Mouse (Mus musculus) hindbrain, embryonic 11.5 days (tissue): Measurements from ENCODE around the gene Lgals1. TPM values are rescaled to one million over a fixed set of nuclear protein-coding genes. Genes with fewer than 3 reads are reported as not detected.

Experiments used
- ATAC-seq: fragments of 200-750 bp; cut with Nextera tagmentation; 2 replicates; pipeline ENCODE4 v1.8.0; 2017; ENCODE audit warnings: mild to moderate bottlenecking, moderate TSS enrichment, moderate library complexity; ENCODE audit not compliant: low FRiP score
- DNase-seq: peaks from one replicate; pipeline ENCODE4 v3.0.0-alpha.2; 2015; ENCODE audit warnings: low spot score
- H3K27ac ChIP-seq: fragments of 300-500 bp; sonication (generic); 2 replicates; pipeline ENCODE4 v1.5.1; 2014; ENCODE audit warnings: mild to moderate bottlenecking, low read depth, low read length
- H3K27me3 ChIP-seq: fragments of 300-500 bp; sonication (generic); 2 replicates; pipeline ENCODE4 v1.6.1; 2014; ENCODE audit warnings: mild to moderate bottlenecking, low read length, moderate library complexity, mixed read lengths; ENCODE audit not compliant: control insufficient read depth, insufficient read depth
- H3K36me3 ChIP-seq: fragments of 300-500 bp; sonication (generic); 2 replicates; pipeline ENCODE4 v1.6.1; 2014; ENCODE audit warnings: mild to moderate bottlenecking, low read length, moderate library complexity, mixed read lengths; ENCODE audit not compliant: control insufficient read depth, insufficient read depth
- H3K4me1 ChIP-seq: fragments of 300-500 bp; sonication (generic); replicated peaks from 2 replicates; pipeline ENCODE4 v1.6.1; 2014; ENCODE audit warnings: low read length, mixed read lengths; ENCODE audit not compliant: control insufficient read depth, insufficient read depth
- H3K4me2 ChIP-seq: fragments of 300-500 bp; sonication (generic); replicated peaks from 2 replicates; pipeline ENCODE4 v1.6.1; 2014; ENCODE audit warnings: mild to moderate bottlenecking, low read depth, low read length
- H3K4me3 ChIP-seq: fragments of 300-500 bp; sonication (generic); 2 replicates; pipeline ENCODE4 v1.5.1; 2014; ENCODE audit warnings: low read depth, low read length
- H3K9ac ChIP-seq: fragments of 300-500 bp; sonication (generic); 2 replicates; pipeline ENCODE4 v1.6.1; 2014; ENCODE audit warnings: low read depth, low read length
- H3K9me3 ChIP-seq: fragments of 300-500 bp; sonication (generic); 2 replicates; pipeline ENCODE4 v1.6.1; 2016; ENCODE audit warnings: low read length; ENCODE audit not compliant: control insufficient read depth
- WGBS: fragments of 180-500 bp; shearing (Covaris S2); extraction: QIAGEN DNeasy Blood & Tissue Kit; methylation state at CpG from one replicate; pipeline ENCODE4 v1.1.7; 2014; 5-methylcytosine and 5-hydroxymethylcytosine counted together
- polyA plus RNA-seq: library from polyadenylated mRNA; unstranded; fragments of >200 nt; fragmentation: Nextera tagmentation; extraction: Ambion mirVana; gene quantifications from 2 replicates; pipeline ENCODE4 v1.2.1, GENCODE M21; 2014

Gene Lgals1
- polyA plus RNA-seq, 1 experiment from 2014 or later = 438 TPM

- peak overlapping the region; percentile 65 for H3K4me2 ChIP-seq
- H3K4me1 ChIP-seq = peaks cover 8% of the 10 kb centered on the region
- H3K9ac ChIP-seq = peak overlapping the region; percentile 37; the same call in 1 of the 2 replicates
- ATAC-seq (0 out of 2 replicates have a peak, but pooled peaks have one; percentile 19), DNase-seq (peak; percentile 34)
- 17% methylated on average over 15 of the region's 15 CpGs for WGBS
- H3K27me3 ChIP-seq = 0 out of 2 replicates have a peak, but pooled peaks cover 2% of the 10 kb centered on the region
- no peaks in the 10 kb centered on the region for H3K9me3 ChIP-seq
- H3K36me3 ChIP-seq = no peaks in the 10 kb centered on the region
- H3K27ac ChIP-seq = no peak overlapping the region
- peak overlapping the region; percentile 27 for H3K4me3 ChIP-seq
Measured at GRCm38 (mm10) chr15:78927021-78927787, 679 bp downstream of the Lgals1 start.

GRCm38 (mm10) chr15:78927788-78928457, 1.4 kb downstream of the Lgals1 start:
- Histone ChIP-seq H3K4me2 (peak overlapping the region; percentile 65), H3K27me3 (0 out of 2 replicates have a peak, but pooled peaks cover 2% of the 10 kb centered on the region), H3K9ac (peak overlapping the region; percentile 37; the same call in 1 of the 2 replicates), H3K9me3 (no peaks in the 10 kb centered on the region), H3K4me3 (peak overlapping the region; percentile 27), H3K4me1 (peaks cover 8% of the 10 kb centered on the region), H3K36me3 (no peaks in the 10 kb centered on the region), H3K27ac (no peak overlapping the region)
- peak; percentile 68 for DNase-seq
- WGBS = under 1% methylated on average over 21 of the region's 35 CpGs
- peak; percentile 55; the same call in 1 of the 2 replicates for ATAC-seq

- H3K27me3 ChIP-seq = 0 out of 2 replicates have a peak, but pooled peaks cover 2% of the 10 kb centered on the region
- H3K4me3 ChIP-seq = peak overlapping the region; percentile 27; the same call in 1 of the 2 replicates
- peak overlapping the region; percentile 65 for H3K4me2 ChIP-seq
- WGBS = 53% methylated on average over 7 of the region's 8 CpGs
- no peaks in the 10 kb centered on the region for H3K36me3 ChIP-seq
- peaks cover 8% of the 10 kb centered on the region for H3K4me1 ChIP-seq
- H3K9ac ChIP-seq = no peak overlapping the region
- no peaks in the 10 kb centered on the region for H3K9me3 ChIP-seq
- no peak for ATAC-seq
- no peak for DNase-seq
- no peak overlapping the region for H3K27ac ChIP-seq
Measured at GRCm38 (mm10) chr15:78928539-78928938, 2.0 kb downstream of the Lgals1 start.

DNA sequence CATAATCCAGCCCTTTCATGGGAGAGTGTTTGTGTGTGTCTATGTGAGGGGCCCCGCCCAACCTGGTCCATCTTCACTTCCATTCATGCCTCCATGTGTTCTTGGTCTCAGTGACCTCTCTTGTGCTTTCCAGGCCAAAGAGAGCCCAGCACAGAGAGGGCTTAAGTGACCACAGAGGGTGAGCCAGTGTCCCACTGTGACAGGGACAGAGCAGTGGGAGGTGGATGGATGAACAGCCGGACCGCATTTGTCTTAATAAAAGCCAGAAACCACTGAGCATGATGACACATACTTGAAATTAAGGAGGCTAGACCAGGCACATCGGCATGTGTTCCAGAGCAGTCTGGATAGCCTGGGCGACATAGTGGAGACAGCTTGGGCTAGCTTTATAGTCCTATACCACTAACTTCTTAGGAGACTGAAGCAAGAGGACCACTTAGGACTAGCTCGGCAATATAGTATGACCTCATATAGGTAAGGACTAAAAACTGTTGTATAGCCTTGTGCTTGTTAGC, 3.7 kb downstream of the Lgals1 start:
- no peak overlapping the region for H3K27ac ChIP-seq
- H3K4me3 ChIP-seq = no peak overlapping the region
- WGBS = 92% methylated on average over 6 of the region's 6 CpGs
- no peaks in the 10 kb centered on the region for H3K9me3 ChIP-seq
- H3K36me3 ChIP-seq = no peaks in the 10 kb centered on the region
- ATAC-seq (no peak), DNase-seq (no peak)
- H3K4me2 ChIP-seq = no peak overlapping the region
- H3K9ac ChIP-seq = no peak overlapping the region
- H3K4me1 ChIP-seq = peaks cover 6% of the 10 kb centered on the region
- H3K27me3 ChIP-seq = 0 out of 2 replicates have a peak, but pooled peaks cover 2% of the 10 kb centered on the region

DNA sequence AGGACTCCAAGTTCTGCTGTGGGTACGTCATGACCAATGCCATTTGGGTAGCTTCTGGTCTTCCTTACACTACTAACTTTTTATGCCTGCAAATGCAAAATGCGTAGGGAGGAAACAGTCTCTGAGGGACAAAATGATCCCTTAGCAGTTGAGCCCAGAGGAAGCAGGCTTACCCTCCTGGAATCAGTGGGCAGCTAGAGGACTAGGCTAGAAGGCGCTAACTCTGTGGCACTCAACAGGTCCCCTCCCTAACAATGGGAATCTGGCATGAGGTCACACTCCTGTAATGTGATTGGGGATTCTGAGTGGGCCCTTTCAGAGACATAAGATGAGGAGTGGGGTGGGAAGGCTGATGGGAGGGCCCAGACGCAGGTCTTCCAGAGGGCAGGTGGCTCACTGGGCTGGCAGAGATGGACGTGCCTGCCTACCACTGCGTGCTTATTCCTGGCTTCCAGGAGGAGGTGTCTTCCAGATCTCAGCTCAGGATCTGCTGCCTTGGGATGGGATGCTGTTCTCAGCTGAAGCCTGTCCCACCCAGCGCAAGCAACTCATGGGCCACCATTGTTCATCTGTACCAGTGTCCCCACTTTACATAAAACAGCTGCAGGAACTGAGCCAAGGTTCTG, 4.4 kb downstream of the Lgals1 start:
- Histone ChIP-seq H3K36me3 (no peaks in the 10 kb centered on the region), H3K4me2 (no peak overlapping the region), H3K9ac (no peak overlapping the region), H3K9me3 (no peaks in the 10 kb centered on the region), H3K27ac (no peak overlapping the region), H3K4me1 (peaks cover 5% of the 10 kb centered on the region), H3K4me3 (no peak overlapping the region), H3K27me3 (0 out of 2 replicates have a peak, but pooled peaks cover 2% of the 10 kb centered on the region)
- ATAC-seq (no peak), DNase-seq (no peak)
- WGBS = 88% methylated on average over 7 of the region's 7 CpGs

DNA sequence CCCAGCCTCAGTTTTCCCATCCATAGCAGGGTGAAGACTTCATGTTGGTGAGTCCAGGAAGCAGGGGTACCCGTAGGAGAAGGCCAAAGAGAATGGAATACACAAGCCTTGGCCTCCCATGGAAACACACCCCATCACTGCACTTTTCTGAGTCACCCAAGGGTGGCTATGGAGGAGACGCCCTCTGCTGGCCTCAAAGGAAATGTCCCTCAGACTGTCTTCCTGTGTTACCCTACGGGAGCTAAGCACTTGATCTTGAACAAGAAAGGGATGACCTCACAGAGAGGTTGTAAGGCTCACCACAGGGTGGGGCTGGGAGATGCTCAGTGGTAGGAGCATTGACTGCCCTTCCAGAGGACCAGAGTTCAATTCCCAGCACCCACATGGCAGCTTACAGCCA, 5.1 kb downstream of the Lgals1 start:
- Histone ChIP-seq H3K4me1 (peaks cover 2% of the 10 kb centered on the region; the same call in 1 of the 2 replicates), H3K36me3 (no peaks in the 10 kb centered on the region), H3K4me3 (no peak overlapping the region), H3K4me2 (no peak overlapping the region), H3K27ac (no peak overlapping the region), H3K9ac (no peak overlapping the region), H3K9me3 (no peaks in the 10 kb centered on the region), H3K27me3 (0 out of 2 replicates have a peak, but pooled peaks cover 2% of the 10 kb centered on the region)
- 35% methylated on average over 3 of the region's 3 CpGs for WGBS
- ATAC-seq (no peak), DNase-seq (peak; percentile 24)

DNA sequence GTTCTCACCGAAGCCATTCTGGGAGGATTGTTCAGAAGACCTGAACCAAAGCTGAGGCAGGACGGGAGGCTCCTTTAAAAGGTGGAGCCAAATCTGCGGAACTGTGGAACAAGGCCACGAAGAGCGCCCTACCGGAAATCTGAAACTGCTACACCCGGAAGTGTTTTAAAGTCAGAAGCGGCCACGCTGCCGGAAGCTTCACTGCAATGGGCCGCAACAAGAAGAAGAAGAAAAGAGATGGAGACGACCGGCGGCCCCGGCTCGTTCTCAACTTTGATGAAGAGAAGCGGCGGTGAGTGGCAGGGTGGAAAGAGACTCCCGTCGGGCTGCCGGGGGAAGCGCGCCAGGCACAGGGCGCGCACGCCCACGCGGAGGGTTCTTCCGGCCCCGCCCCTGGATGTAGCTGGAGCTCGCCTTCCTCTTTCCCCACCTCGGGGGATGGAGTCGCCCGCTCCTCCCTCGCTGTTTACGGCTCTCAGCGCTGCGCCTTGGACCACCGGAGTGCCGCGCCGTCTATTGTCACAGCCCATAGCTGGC, 8.3 kb downstream of the Lgals1 start, which contains the start of gene Nol12:
Gene Nol12 (plus strand): TSS at position 150 of the 537 bp plus-strand sequence.
- no peaks in the 10 kb centered on the region for H3K4me1 ChIP-seq

DNA sequence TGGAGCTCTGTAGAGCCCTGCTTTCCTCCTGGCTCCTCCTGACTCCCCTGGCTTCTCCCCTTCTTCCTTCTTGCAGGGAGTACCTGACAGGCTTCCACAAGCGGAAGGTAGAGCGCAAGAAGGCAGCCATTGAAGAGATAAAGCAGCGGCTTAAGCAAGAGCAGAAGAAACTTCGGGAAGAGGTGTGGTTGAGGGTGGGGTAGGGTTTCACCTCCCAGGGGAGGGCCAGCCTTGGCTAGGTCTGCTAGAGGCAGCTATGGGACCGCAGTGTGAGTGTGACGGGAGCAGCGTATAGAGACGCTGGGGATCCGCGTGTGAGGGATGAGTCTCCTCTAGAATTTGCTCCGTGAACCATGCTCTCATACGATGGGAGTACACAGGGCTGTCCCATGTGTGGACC, 9.9 kb downstream of the Lgals1 start:
- DNase-seq (no peak), ATAC-seq (no peak)
- H3K4me2 ChIP-seq = no peak overlapping the region
- H3K27ac ChIP-seq = no peak overlapping the region
- 90% methylated on average over 12 of the region's 12 CpGs for WGBS
- no peaks in the 10 kb centered on the region for H3K9me3 ChIP-seq
- H3K36me3 ChIP-seq = peaks cover 6% of the 10 kb centered on the region; the same call in 1 of the 2 replicates
- no peaks in the 10 kb centered on the region for H3K4me1 ChIP-seq
- 0 out of 2 replicates have a peak overlapping the region, but pooled peaks have one; percentile 2 for H3K4me3 ChIP-seq
- no peak overlapping the region; the same call in 1 of the 2 replicates for H3K9ac ChIP-seq
- H3K27me3 ChIP-seq = no peaks in the 10 kb centered on the region

More for the DNA sequence above, 8.3 kb downstream of the Lgals1 start, which contains the start of gene Nol12:
- peak; percentile 92 for DNase-seq
- Histone ChIP-seq H3K4me2 (peak within 1 kb of the TSS; percentile 69), H3K9me3 (no peaks in the 10 kb centered on the region), H3K9ac (peak within 1 kb of the TSS; percentile 86), H3K4me3 (peak within 1 kb of the TSS; percentile 80), H3K27me3 (no peaks in the 10 kb centered on the region), H3K27ac (peak within 1 kb of the TSS; percentile 62; the same call in 1 of the 2 replicates), H3K36me3 (peaks cover 6% of the 10 kb centered on the region; the same call in 1 of the 2 replicates)
- peak; percentile 88 for ATAC-seq
- WGBS = under 1% methylated on average over 42 of the region's 42 CpGs
